Mouse (Mus musculus) thymus, adult 2 months (tissue): ENCODE results near the gene Ppm1h.

Source experiments
- CTCF ChIP-seq: fragments of 200-500 bp; IDR thresholded peaks from 2 replicates; pipeline ENCODE4 v1.5.1; 2012; ENCODE audit warnings: mild to moderate bottlenecking, control low read depth, low read length, moderate library complexity, borderline replicate concordance; ENCODE audit not compliant: control insufficient read depth, poor library complexity, insufficient read depth; ENCODE audit errors: extremely low read depth
- POLR2A ChIP-seq: fragments of 200-500 bp; IDR thresholded peaks from 2 replicates; pipeline ENCODE4 v1.6.1; 2012; ENCODE audit warnings: mild to moderate bottlenecking, low read length, control low read depth, moderate library complexity; ENCODE audit not compliant: control insufficient read depth, poor library complexity, insufficient read depth; ENCODE audit errors: extremely low read depth

GRCm38 (mm10) chr10:122894555-122895069, 216.1 kb downstream of the Ppm1h start:
- TF ChIP-seq CTCF (no peak), POLR2A (no peak)
